Mouse (Mus musculus): ENCODE data around the gene AI661453. TPM values are rescaled to one million over a fixed set of nuclear protein-coding genes. Genes with fewer than 3 reads are reported as not detected.

The AI661453 gene
- total and polyA plus RNA-seq, 3 experiments = not detected

DNA sequence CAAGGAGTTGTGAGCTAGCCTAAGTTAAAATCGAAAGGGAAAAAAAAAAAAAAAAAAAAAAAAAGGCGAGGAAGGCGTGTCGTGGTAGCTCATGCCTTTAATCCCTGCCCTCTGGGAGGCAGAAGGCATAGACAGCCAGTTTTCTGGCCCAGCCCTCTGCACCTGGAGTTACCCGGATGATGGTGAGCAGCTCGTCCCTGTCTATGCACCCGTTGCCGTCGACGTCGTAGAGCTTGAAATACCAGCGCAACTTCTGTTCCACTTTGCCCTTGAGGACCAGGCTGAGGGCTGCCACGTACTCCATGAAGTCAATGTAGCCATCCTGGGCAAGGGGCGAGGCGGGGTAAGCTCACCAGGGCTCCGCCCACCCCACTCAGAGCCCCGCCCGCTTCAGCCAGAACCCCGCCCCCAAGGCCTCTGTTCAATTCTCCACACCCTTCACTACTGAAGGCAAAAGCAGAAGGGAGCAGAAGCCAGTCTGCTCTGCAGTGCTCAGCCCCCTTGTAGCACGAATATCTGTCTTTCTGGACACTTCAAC, 41.0 kb upstream of the AI661453 start:
- peak; percentile 83 for DNase-seq (ENCODE audit: extremely low read depth)
- no peaks in the 10 kb centered on the region for H3K36me3 ChIP-seq (replicated peaks in 1 of 2; ENCODE audit: control insufficient read depth in 1 of 2, insufficient read depth in 1 of 2, low read length in 1 of 2)
- in situ Hi-C loops (cut with MboI; ENCODE audit: low pct_ligation_motif_present, low pct_unique_long_range_greater_than_20kb, low sequenced_read_pairs) = loop anchor here (25.0 kb wide), 1 partner anchor 217 kb away; the partner anchor contains the start of genes Bysl, Gm20517 and Med20
- H3K27me3 ChIP-seq (replicated peaks) = peaks cover 13% of the 10 kb centered on the region
- TF ChIP-seq MYC (IDR thresholded peaks at IDR 0.05; ENCODE audit: low read depth, low read length) (peak; percentile 25; the same call in 1 of the 2 replicates), TBP (conservative IDR thresholded peaks at IDR 0.05; ENCODE audit: low read depth, low read length) (0 out of 2 replicates have a peak, but pooled peaks have one; percentile 26), ZNF384 (IDR thresholded peaks at IDR 0.05; ENCODE audit: low read depth, low read length) (peak; percentile 98), MAX (IDR thresholded peaks at IDR 0.05; ENCODE audit: low read length) (peak; percentile 36; the same call in 1 of the 2 replicates), TCF12 (IDR thresholded peaks at IDR 0.05; ENCODE audit: low read depth, low read length) (no peak), POLR2A (IDR thresholded peaks at IDR 0.05; ENCODE audit: low read depth, low read length) (peak; percentile 42; the same call in 1 of the 2 replicates), MXI1 (IDR thresholded peaks at IDR 0.05; ENCODE audit: low read depth, low read length) (no peak), NRF1 (IDR thresholded peaks at IDR 0.05; ENCODE audit: low read depth, low read length) (no peak)
- no peak overlapping the region for H3K27ac ChIP-seq (ENCODE audit: insufficient read depth, low read depth)
- H3K79me2 ChIP-seq (replicated peaks; ENCODE audit: control insufficient read depth, extremely low read depth, insufficient read depth, poor library complexity, severe bottlenecking) = no peaks in the 10 kb centered on the region
- peaks cover 3 to 16% of the 10 kb centered on the region in 2 experiments; a peak in 3 of 4 replicates for H3K4me1 ChIP-seq (ENCODE audit: control insufficient read depth in 1 of 2, insufficient read depth in 2 of 2)
- peak overlapping the region; percentile 38; the same call in 1 of the 2 replicates for H3K9ac ChIP-seq (ENCODE audit: insufficient read depth, low read depth)
- peak overlapping the region; percentile 38 to 61 (median 45) for H3K4me3 ChIP-seq (replicated peaks in 1 of 3; ENCODE audit: low read depth in 2 of 3, low read length in 2 of 3, poor library complexity in 1 of 3)
- dilution Hi-C loops (cut with MboI; ENCODE audit: extremely low pct_ligation_motif_present, extremely low pct_unique_long_range_greater_than_20kb, low sequenced_read_pairs) = no loop called here
- peak overlapping the region; percentile 65 for H3K4me2 ChIP-seq (ENCODE audit: insufficient read depth, low read depth, poor library complexity, severe bottlenecking)
- H3K9me3 ChIP-seq (replicated peaks; ENCODE audit: low read length) = no peaks in the 10 kb centered on the region

GRCm38 (mm10) chr17:47399091-47399490, 37.3 kb upstream of the AI661453 start:
- dilution Hi-C loops (cut with MboI; ENCODE audit: extremely low pct_ligation_motif_present, extremely low pct_unique_long_range_greater_than_20kb, low sequenced_read_pairs) (no loop called here), in situ Hi-C loops (cut with MboI; ENCODE audit: low pct_ligation_motif_present, low pct_unique_long_range_greater_than_20kb, low sequenced_read_pairs) (loop anchor here (25.0 kb wide), 1 partner anchor 213 kb away; the partner anchor contains the start of genes Bysl, Gm20517 and Med20)
- H3K36me3 ChIP-seq (replicated peaks in 1 of 2; ENCODE audit: control insufficient read depth in 1 of 2, insufficient read depth in 1 of 2, low read length in 1 of 2) = no peaks in the 10 kb centered on the region
- TF ChIP-seq EP300 (IDR thresholded peaks at IDR 0.05; ENCODE audit: low read length) (no peak), ZKSCAN1 (IDR thresholded peaks at IDR 0.05; ENCODE audit: borderline replicate concordance, low read depth, low read length) (no peak), HCFC1 (IDR thresholded peaks at IDR 0.05; ENCODE audit: low read depth, low read length) (no peak), BHLHE40 (IDR thresholded peaks at IDR 0.05; ENCODE audit: low read depth, low read length) (no peak), IRF4 (IDR thresholded peaks at IDR 0.05; ENCODE audit: low read depth, low read length) (no peak)
- no peak overlapping the region for H3K9ac ChIP-seq (ENCODE audit: insufficient read depth, low read depth)
- no peak overlapping the region for H3K4me2 ChIP-seq (ENCODE audit: insufficient read depth, low read depth, poor library complexity, severe bottlenecking)
- peaks cover 33% of the 10 kb centered on the region for H3K27me3 ChIP-seq (replicated peaks)
- no peaks in the 10 kb centered on the region for H3K79me2 ChIP-seq (replicated peaks; ENCODE audit: control insufficient read depth, extremely low read depth, insufficient read depth, poor library complexity, severe bottlenecking)
- no peak overlapping the region for H3K27ac ChIP-seq (ENCODE audit: insufficient read depth, low read depth)
- H3K9me3 ChIP-seq (replicated peaks; ENCODE audit: low read length) = no peaks in the 10 kb centered on the region
- no peak for DNase-seq (ENCODE audit: extremely low read depth)
- peaks cover 3 to 16% of the 10 kb centered on the region in 2 experiments; a peak in 3 of 4 replicates for H3K4me1 ChIP-seq (ENCODE audit: control insufficient read depth in 1 of 2, insufficient read depth in 2 of 2)
- no peak overlapping the region for H3K4me3 ChIP-seq (replicated peaks in 1 of 3; ENCODE audit: low read depth in 2 of 3, low read length in 2 of 3, poor library complexity in 1 of 3)

DNA sequence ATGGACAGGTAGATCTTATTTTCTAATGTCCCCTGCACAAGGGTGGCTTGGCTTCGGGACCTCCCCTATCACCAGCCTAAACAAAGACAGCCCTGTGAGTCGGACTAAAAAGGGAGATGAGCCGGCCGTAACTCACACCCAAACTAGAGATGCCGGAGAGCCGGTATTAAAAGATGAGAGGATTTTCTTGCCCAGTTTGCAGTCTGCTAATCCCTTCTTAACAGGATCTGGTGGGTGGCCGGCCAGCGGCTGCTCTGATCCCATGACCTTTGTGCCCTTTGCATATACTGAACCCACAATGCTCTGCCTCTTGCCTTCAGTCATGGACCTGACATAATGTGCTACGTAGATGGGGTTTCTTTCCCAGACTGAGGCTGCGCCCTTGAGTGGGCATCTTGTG, 36.0 kb upstream of the AI661453 start, which contains the start of gene Guca1a:
Gene Guca1a, minus strand, starts transcription at position 134 of the 400 bp plus-strand sequence.
- no peak for DNase-seq (ENCODE audit: extremely low read depth)
- no peaks in the 10 kb centered on the region for H3K36me3 ChIP-seq (replicated peaks in 1 of 2; ENCODE audit: control insufficient read depth in 1 of 2, insufficient read depth in 1 of 2, low read length in 1 of 2)
- H3K27me3 ChIP-seq (replicated peaks) = peaks cover 42% of the 10 kb centered on the region

More for the DNA sequence above, 36.0 kb upstream of the AI661453 start, which contains the start of gene Guca1a:
- no peak within 1 kb of the TSS for H3K9ac ChIP-seq (ENCODE audit: insufficient read depth, low read depth)
- H3K4me3 ChIP-seq (replicated peaks in 1 of 3; ENCODE audit: low read depth in 2 of 3, low read length in 2 of 3, poor library complexity in 1 of 3) = no peak within 1 kb of the TSS
- in situ Hi-C loops (cut with MboI; ENCODE audit: low pct_ligation_motif_present, low pct_unique_long_range_greater_than_20kb, low sequenced_read_pairs) = no loop called here
- dilution Hi-C loops (cut with MboI; ENCODE audit: extremely low pct_ligation_motif_present, extremely low pct_unique_long_range_greater_than_20kb, low sequenced_read_pairs) = no loop called here
- peaks cover 0 to 6% of the 10 kb centered on the region in 2 experiments; a peak in 2 of 4 replicates for H3K4me1 ChIP-seq (ENCODE audit: control insufficient read depth in 1 of 2, insufficient read depth in 2 of 2)
- H3K4me2 ChIP-seq (ENCODE audit: insufficient read depth, low read depth, poor library complexity, severe bottlenecking) = no peak within 1 kb of the TSS
- H3K79me2 ChIP-seq (replicated peaks; ENCODE audit: control insufficient read depth, extremely low read depth, insufficient read depth, poor library complexity, severe bottlenecking) = no peaks in the 10 kb centered on the region
- no peak within 1 kb of the TSS for H3K27ac ChIP-seq (ENCODE audit: insufficient read depth, low read depth)
- TF ChIP-seq GABPA (IDR thresholded peaks at IDR 0.05; ENCODE audit: insufficient replicate concordance, low read depth, low read length) (no peak), JUND (conservative IDR thresholded peaks at IDR 0.05; ENCODE audit: low read depth, low read length) (no peak)
- no peaks in the 10 kb centered on the region for H3K9me3 ChIP-seq (replicated peaks; ENCODE audit: low read length)

Measured in CH12.LX (cell line).